Mouse (Mus musculus) MEL (cell line): ENCODE data around the gene Srf.

Experiments
- CHD2 ChIP-seq: IDR thresholded peaks from 2 replicates; pipeline ENCODE4 v1.6.1; 2011; ENCODE audit warnings: low read length, improper control_type of control experiment
- CTCF ChIP-seq, 3 experiments: IDR thresholded peaks in 2 of 3; conservative IDR thresholded peaks in 1 of 3; 2 replicates each; pipeline ENCODE4 v1.5.1; 2011 to 2012; ENCODE audit warnings: low read length in 3 of 3, low read depth in 2 of 3, mild to moderate bottlenecking in 2 of 3, improper control_type of control experiment in 1 of 3, inconsistent platforms in 1 of 3, mixed read lengths in 1 of 3, moderate library complexity in 1 of 3; ENCODE audit not compliant: control insufficient read depth in 1 of 3, insufficient read depth in 1 of 3, poor library complexity in 1 of 3, severe bottlenecking in 1 of 3
- ELF1 ChIP-seq: IDR thresholded peaks from 2 replicates; pipeline ENCODE4 v1.6.1; 2014; ENCODE audit warnings: low read depth, mild to moderate bottlenecking, inconsistent platforms, low read length, improper control_type of control experiment, moderate library complexity
- EP300 ChIP-seq, 2 experiments: IDR thresholded peaks; 2 replicates each; pipeline ENCODE4 v1.6.1; 2011; ENCODE audit warnings: improper control_type of control experiment in 2 of 2, low read length in 2 of 2, low read depth in 1 of 2, mild to moderate bottlenecking in 1 of 2
- MYB ChIP-seq: IDR thresholded peaks from 2 replicates; pipeline ENCODE4 v1.6.1; 2011; ENCODE audit warnings: mild to moderate bottlenecking, low read depth, low read length, improper control_type of control experiment
- POLR2A ChIP-seq, 2 experiments: IDR thresholded peaks; 2 replicates each; pipeline ENCODE4 v1.6.1; 2011 to 2012; ENCODE audit warnings: low read length in 2 of 2, mild to moderate bottlenecking in 2 of 2, control low read depth in 1 of 2, improper control_type of control experiment in 1 of 2, low read depth in 1 of 2, moderate library complexity in 1 of 2; ENCODE audit not compliant: control insufficient read depth in 1 of 2, insufficient read depth in 1 of 2, poor library complexity in 1 of 2
- UBTF ChIP-seq: IDR thresholded peaks from 2 replicates; pipeline ENCODE4 v1.6.1; 2012; ENCODE audit warnings: low read depth, mild to moderate bottlenecking, inconsistent platforms, low read length, improper control_type of control experiment, moderate library complexity, borderline replicate concordance; ENCODE audit not compliant: insufficient read depth
- USF1 ChIP-seq: IDR thresholded peaks from 2 replicates; pipeline ENCODE4 v1.6.1; 2014; ENCODE audit warnings: low read depth, mild to moderate bottlenecking, inconsistent platforms, low read length, improper control_type of control experiment, moderate library complexity

GRCm38 (mm10) chr17:46593124-46593523 is 37.1 kb upstream of the Srf start:
- no peak for TF ChIP-seq USF1
- no peak for TF ChIP-seq CTCF (IDR thresholded peaks at IDR 0.05 in 2 of 3, conservative IDR thresholded peaks at IDR 0.05 in 1 of 3; ENCODE audit: control insufficient read depth in 1 of 3, insufficient read depth in 1 of 3, low read depth in 2 of 3, low read length in 3 of 3, poor library complexity in 1 of 3, severe bottlenecking in 1 of 3)
- no peak for TF ChIP-seq MYB
- TF ChIP-seq EP300 (IDR thresholded peaks at IDR 0.05; ENCODE audit: low read depth in 1 of 2, low read length in 2 of 2) = no peak
- no peak for TF ChIP-seq ELF1
- no peak for TF ChIP-seq UBTF
- TF ChIP-seq CHD2 = no peak
- TF ChIP-seq POLR2A (IDR thresholded peaks at IDR 0.05; ENCODE audit: control insufficient read depth in 1 of 2, insufficient read depth in 1 of 2, low read depth in 1 of 2, low read length in 2 of 2, poor library complexity in 1 of 2) = no peak
